Mouse (Mus musculus) MEL (cell line): ENCODE measurements around the gene Lamb3. TPM values are rescaled to one million over a fixed set of nuclear protein-coding genes. Genes with fewer than 3 reads are reported as not detected.

Experiments used
- DNase-seq: peaks from one replicate; pipeline ENCODE4 v3.0.0; 2011; ENCODE audit warnings: low read depth, low spot score
- H3K27ac ChIP-seq: 2 replicates; pipeline ENCODE4 v1.5.1; 2012; ENCODE audit warnings: low read depth, mild to moderate bottlenecking, control low read depth, low read length, moderate library complexity; ENCODE audit not compliant: control insufficient read depth
- H3K27me3 ChIP-seq, 2 experiments: fragments of 150-350 bp in 1 of 2; sonication (generic) in 1 of 2; 2 replicates each; pipeline ENCODE4 v1.6.1; 2012; ENCODE audit warnings: low read length in 2 of 2, mild to moderate bottlenecking in 2 of 2, improper control_type of control experiment in 1 of 2, moderate library complexity in 1 of 2; ENCODE audit not compliant: insufficient read depth in 2 of 2, control insufficient read depth in 1 of 2
- H3K36me3 ChIP-seq, 2 experiments: 2 replicates each; pipeline ENCODE4 v1.6.1; 2012 to 2014; ENCODE audit warnings: low read length in 2 of 2, improper control_type of control experiment in 1 of 2, inconsistent platforms in 1 of 2, mild to moderate bottlenecking in 1 of 2; ENCODE audit not compliant: insufficient read depth in 2 of 2, control insufficient read depth in 1 of 2
- H3K4me1 ChIP-seq, 2 experiments: fragments of 150-350 bp in 1 of 2; sonication (generic) in 1 of 2; 2 replicates each; pipeline ENCODE4 v1.6.1; 2012; ENCODE audit warnings: low read length in 2 of 2, improper control_type of control experiment in 1 of 2, mild to moderate bottlenecking in 1 of 2; ENCODE audit not compliant: insufficient read depth in 2 of 2, control insufficient read depth in 1 of 2
- H3K4me3 ChIP-seq, 2 experiments: fragments of 150-350 bp in 1 of 2; sonication (generic) in 1 of 2; 2 replicates each; pipeline ENCODE4 v1.5.1; 2012; ENCODE audit warnings: low read depth in 2 of 2, low read length in 2 of 2, mild to moderate bottlenecking in 2 of 2, moderate library complexity in 2 of 2, control low read depth in 1 of 2, improper control_type of control experiment in 1 of 2; ENCODE audit not compliant: control insufficient read depth in 1 of 2, insufficient read depth in 1 of 2
- H3K79me2 ChIP-seq: 2 replicates; pipeline ENCODE4 v1.6.1; 2012; ENCODE audit warnings: mild to moderate bottlenecking, low read length, moderate library complexity; ENCODE audit not compliant: control insufficient read depth, poor library complexity, insufficient read depth
- H3K9ac ChIP-seq: 2 replicates; pipeline ENCODE4 v1.6.1; 2012; ENCODE audit warnings: low read depth, mild to moderate bottlenecking, control low read depth, low read length, moderate library complexity; ENCODE audit not compliant: control insufficient read depth, poor library complexity, severe bottlenecking
- H3K9me3 ChIP-seq: fragments of 150-350 bp; sonication (generic); replicated peaks from 2 replicates; pipeline ENCODE4 v1.6.1; 2012; ENCODE audit warnings: mild to moderate bottlenecking, low read length, improper control_type of control experiment, moderate library complexity; ENCODE audit not compliant: insufficient read depth
- BHLHE40 ChIP-seq: IDR thresholded peaks from 2 replicates; pipeline ENCODE4 v1.6.1; 2012; ENCODE audit warnings: low read depth, mild to moderate bottlenecking, inconsistent platforms, low read length, improper control_type of control experiment, borderline replicate concordance
- CHD1 ChIP-seq: IDR thresholded peaks from 2 replicates; pipeline ENCODE4 v1.6.1; 2012; ENCODE audit warnings: low read depth, mild to moderate bottlenecking, inconsistent platforms, low read length, improper control_type of control experiment
- CHD2 ChIP-seq: IDR thresholded peaks from 2 replicates; pipeline ENCODE4 v1.6.1; 2011; ENCODE audit warnings: low read length, improper control_type of control experiment
- CTCF ChIP-seq, 3 experiments: IDR thresholded peaks in 2 of 3; conservative IDR thresholded peaks in 1 of 3; 2 replicates each; pipeline ENCODE4 v1.5.1; 2011 to 2012; ENCODE audit warnings: low read length in 3 of 3, low read depth in 2 of 3, mild to moderate bottlenecking in 2 of 3, improper control_type of control experiment in 1 of 3, inconsistent platforms in 1 of 3, mixed read lengths in 1 of 3, moderate library complexity in 1 of 3; ENCODE audit not compliant: control insufficient read depth in 1 of 3, insufficient read depth in 1 of 3, poor library complexity in 1 of 3, severe bottlenecking in 1 of 3
- E2F4 ChIP-seq: IDR thresholded peaks from 2 replicates; pipeline ENCODE4 v1.6.1; 2011; ENCODE audit warnings: low read depth, low read length, improper control_type of control experiment, borderline replicate concordance
- ELF1 ChIP-seq: IDR thresholded peaks from 2 replicates; pipeline ENCODE4 v1.6.1; 2014; ENCODE audit warnings: low read depth, mild to moderate bottlenecking, inconsistent platforms, low read length, improper control_type of control experiment, moderate library complexity
- EP300 ChIP-seq, 2 experiments: IDR thresholded peaks; 2 replicates each; pipeline ENCODE4 v1.6.1; 2011; ENCODE audit warnings: improper control_type of control experiment in 2 of 2, low read length in 2 of 2, low read depth in 1 of 2, mild to moderate bottlenecking in 1 of 2
- ETS1 ChIP-seq: IDR thresholded peaks from 2 replicates; pipeline ENCODE4 v1.6.1; 2012; ENCODE audit warnings: low read depth, mild to moderate bottlenecking, inconsistent platforms, low read length, improper control_type of control experiment, moderate library complexity
- GABPA ChIP-seq: IDR thresholded peaks from 2 replicates; pipeline ENCODE4 v1.6.1; 2012; ENCODE audit warnings: low read depth, mild to moderate bottlenecking, inconsistent platforms, low read length, improper control_type of control experiment, moderate library complexity
- GATA1 ChIP-seq: IDR thresholded peaks from 2 replicates; pipeline ENCODE4 v1.6.1; 2011; ENCODE audit warnings: low read depth, low read length, improper control_type of control experiment
- HCFC1 ChIP-seq: IDR thresholded peaks from 2 replicates; pipeline ENCODE4 v1.6.1; 2012; ENCODE audit warnings: low read depth, mild to moderate bottlenecking, inconsistent platforms, low read length, improper control_type of control experiment, moderate library complexity
- JUND ChIP-seq: IDR thresholded peaks from 2 replicates; pipeline ENCODE4 v1.6.1; 2011; ENCODE audit warnings: low read depth, mild to moderate bottlenecking, improper control_type of control experiment, low read length
- KAT2A ChIP-seq: conservative IDR thresholded peaks from 2 replicates; pipeline ENCODE4 v1.6.1; 2012; ENCODE audit warnings: low read depth, low read length, improper control_type of control experiment, inconsistent platforms
- MAZ ChIP-seq: IDR thresholded peaks from 2 replicates; pipeline ENCODE4 v1.6.1; 2012; ENCODE audit warnings: low read depth, mild to moderate bottlenecking, inconsistent platforms, low read length, improper control_type of control experiment
- MXI1 ChIP-seq: IDR thresholded peaks from 2 replicates; pipeline ENCODE4 v1.6.1; 2011; ENCODE audit warnings: mild to moderate bottlenecking, low read depth, low read length, improper control_type of control experiment
- NRF1 ChIP-seq: IDR thresholded peaks from 2 replicates; pipeline ENCODE4 v1.6.1; 2014; ENCODE audit warnings: low read depth, mild to moderate bottlenecking, inconsistent platforms, low read length, improper control_type of control experiment, moderate library complexity; ENCODE audit not compliant: poor library complexity, insufficient read depth, severe bottlenecking
- POLR2A ChIP-seq, 2 experiments: IDR thresholded peaks; 2 replicates each; pipeline ENCODE4 v1.6.1; 2011 to 2012; ENCODE audit warnings: low read length in 2 of 2, mild to moderate bottlenecking in 2 of 2, control low read depth in 1 of 2, improper control_type of control experiment in 1 of 2, low read depth in 1 of 2, moderate library complexity in 1 of 2; ENCODE audit not compliant: control insufficient read depth in 1 of 2, insufficient read depth in 1 of 2, poor library complexity in 1 of 2
- POLR2AphosphoS5 ChIP-seq: IDR thresholded peaks from 2 replicates; pipeline ENCODE4 v1.6.1; 2012; ENCODE audit warnings: low read depth, borderline replicate concordance, mild to moderate bottlenecking, inconsistent platforms, low read length, moderate library complexity, mixed read lengths
- RAD21 ChIP-seq: IDR thresholded peaks from 2 replicates; pipeline ENCODE4 v1.6.1; 2011; ENCODE audit warnings: mild to moderate bottlenecking, low read depth, low read length, improper control_type of control experiment
- RCOR1 ChIP-seq: IDR thresholded peaks from 2 replicates; pipeline ENCODE4 v1.6.1; 2012; ENCODE audit warnings: low read depth, mild to moderate bottlenecking, inconsistent platforms, low read length, improper control_type of control experiment
- SMC3 ChIP-seq: IDR thresholded peaks from 2 replicates; pipeline ENCODE4 v1.6.1; 2011; ENCODE audit warnings: low read depth, low read length, improper control_type of control experiment
- TBP ChIP-seq: IDR thresholded peaks from 2 replicates; pipeline ENCODE4 v1.8.0; 2011; ENCODE audit warnings: low read depth, low read length, improper control_type of control experiment
- USF2 ChIP-seq, 2 experiments: IDR thresholded peaks; 2 replicates each; pipeline ENCODE4 v1.6.1; 2011 to 2012; ENCODE audit warnings: improper control_type of control experiment in 2 of 2, low read length in 2 of 2, borderline replicate concordance in 1 of 2, inconsistent platforms in 1 of 2, low read depth in 1 of 2, mild to moderate bottlenecking in 1 of 2; ENCODE audit not compliant: insufficient read depth in 1 of 2
- ZKSCAN1 ChIP-seq: IDR thresholded peaks from 2 replicates; pipeline ENCODE4 v1.6.1; 2012; ENCODE audit warnings: low read depth, mild to moderate bottlenecking, inconsistent platforms, low read length, improper control_type of control experiment, moderate library complexity
- ZMIZ1 ChIP-seq: IDR thresholded peaks from 2 replicates; pipeline ENCODE4 v1.6.1; 2012; ENCODE audit warnings: low read depth, mild to moderate bottlenecking, inconsistent platforms, low read length, improper control_type of control experiment, moderate library complexity
- polyA plus RNA-seq, 2 experiments: library from polyadenylated mRNA; stranded (reverse) in 1 of 2; unstranded in 1 of 2; fragments of >175 nt in 1 of 2; fragments of >200 nt in 1 of 2; gene quantifications; 2 replicates each; pipeline versions ENCODE4 v1.2.1 to v1.2.4; 2012; ENCODE audit warnings: low replicate concordance in 2 of 2, low read depth in 1 of 2; ENCODE audit not compliant: insufficient read length in 2 of 2, insufficient read depth in 1 of 2, missing spikeins in 1 of 2
- total RNA-seq: library from RNA; depleted of rRNA; stranded (reverse); fragments of 300-350 nt; gene quantifications from 2 replicates; pipeline ENCODE4 v1.2.3, GENCODE M21; 2012

The Lamb3 gene
- total and polyA plus RNA-seq, 3 experiments = 0.03 to 0.35 TPM; not detected in 1

DNA sequence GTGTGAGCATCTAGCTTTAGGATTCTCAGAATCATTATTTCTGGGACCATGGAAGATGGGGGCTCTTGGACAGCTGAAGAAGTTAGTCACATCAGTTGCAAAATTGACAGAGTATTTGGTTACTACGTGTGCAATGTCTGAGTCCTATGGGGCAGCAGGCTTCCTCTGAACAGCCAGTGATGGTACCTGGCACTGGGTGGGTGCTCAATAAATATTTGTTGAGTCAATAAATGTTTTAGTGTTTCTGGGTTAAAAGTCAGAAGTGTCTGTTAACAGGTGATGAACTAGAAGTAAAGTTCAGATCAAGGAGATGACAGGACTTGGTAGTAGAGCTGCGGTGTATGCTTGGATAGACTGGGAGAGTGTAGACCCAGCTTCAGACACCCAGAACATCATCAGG lies 80.1 kb downstream of the Lamb3 start:
- no peak overlapping the region for H3K9ac ChIP-seq
- no peaks in the 10 kb centered on the region; a peak in 1 of 4 replicates for H3K27me3 ChIP-seq
- H3K79me2 ChIP-seq = no peaks in the 10 kb centered on the region
- no peaks in the 10 kb centered on the region for H3K9me3 ChIP-seq
- no peak overlapping the region for H3K27ac ChIP-seq
- H3K36me3 ChIP-seq = no peaks in the 10 kb centered on the region
- DNase-seq = no peak
- no peaks in the 10 kb centered on the region for H3K4me1 ChIP-seq
- TF ChIP-seq TBP = no peak
- TF ChIP-seq ELF1 = no peak
- TF ChIP-seq BHLHE40 = no peak
- no peak for TF ChIP-seq HCFC1
- TF ChIP-seq KAT2A = no peak
- TF ChIP-seq ZKSCAN1 = no peak
- TF ChIP-seq ZMIZ1 = no peak
- no peak for TF ChIP-seq JUND
- no peak for TF ChIP-seq USF2 (IDR thresholded peaks at IDR 0.05; ENCODE audit: borderline replicate concordance in 1 of 2, insufficient read depth in 1 of 2, low read depth in 1 of 2, low read length in 2 of 2)
- no peak for TF ChIP-seq MXI1
- TF ChIP-seq RCOR1 = no peak
- TF ChIP-seq GABPA = no peak
- no peak for TF ChIP-seq GATA1
- no peak for TF ChIP-seq SMC3
- no peak for TF ChIP-seq CHD1
- TF ChIP-seq POLR2A (IDR thresholded peaks at IDR 0.05; ENCODE audit: control insufficient read depth in 1 of 2, insufficient read depth in 1 of 2, low read depth in 1 of 2, low read length in 2 of 2, poor library complexity in 1 of 2) = no peak
- no peak for TF ChIP-seq E2F4
- no peak for TF ChIP-seq CTCF (IDR thresholded peaks at IDR 0.05 in 2 of 3, conservative IDR thresholded peaks at IDR 0.05 in 1 of 3; ENCODE audit: control insufficient read depth in 1 of 3, insufficient read depth in 1 of 3, low read depth in 2 of 3, low read length in 3 of 3, poor library complexity in 1 of 3, severe bottlenecking in 1 of 3)
- no peak for TF ChIP-seq CHD2
- TF ChIP-seq, all 39 proteins: peak for 0
- H3K4me3 ChIP-seq = no peak overlapping the region

DNA sequence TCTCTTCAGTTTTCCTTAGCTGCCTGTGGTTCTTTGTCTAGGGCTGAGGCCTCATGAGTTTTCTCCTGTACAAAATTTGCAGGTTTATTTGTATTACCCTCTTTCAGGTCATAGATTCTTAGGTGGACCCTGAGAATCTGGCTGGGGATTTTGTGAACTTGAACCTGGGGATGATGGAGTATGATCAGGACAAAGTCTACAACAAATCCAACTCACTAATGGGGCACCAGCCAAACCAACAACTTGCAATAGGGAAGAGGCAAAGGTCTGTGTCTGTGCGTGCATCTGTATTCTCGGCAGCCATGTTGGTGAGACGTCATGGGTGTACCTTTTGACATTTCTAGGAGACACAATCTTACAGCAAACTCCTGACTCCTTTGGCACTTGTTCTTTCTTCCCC lies 81.6 kb downstream of the Lamb3 start:
- Histone ChIP-seq H3K79me2 (no peaks in the 10 kb centered on the region), H3K27ac (no peak overlapping the region), H3K9me3 (no peaks in the 10 kb centered on the region), H3K4me1 (no peaks in the 10 kb centered on the region), H3K27me3 (no peaks in the 10 kb centered on the region; a peak in 1 of 4 replicates), H3K4me3 (no peak overlapping the region), H3K9ac (no peak overlapping the region), H3K36me3 (no peaks in the 10 kb centered on the region)
- TF ChIP-seq MAZ = no peak
- TF ChIP-seq NRF1 = no peak
- TF ChIP-seq CHD2 = no peak
- TF ChIP-seq TBP = no peak
- TF ChIP-seq ELF1 = no peak
- no peak for TF ChIP-seq SMC3
- TF ChIP-seq RAD21 = no peak
- no peak for TF ChIP-seq EP300 (IDR thresholded peaks at IDR 0.05; ENCODE audit: low read depth in 1 of 2, low read length in 2 of 2)
- no peak for TF ChIP-seq GATA1
- TF ChIP-seq POLR2A (IDR thresholded peaks at IDR 0.05; ENCODE audit: control insufficient read depth in 1 of 2, insufficient read depth in 1 of 2, low read depth in 1 of 2, low read length in 2 of 2, poor library complexity in 1 of 2) = no peak
- TF ChIP-seq ETS1 = no peak
- TF ChIP-seq POLR2AphosphoS5 = no peak
- TF ChIP-seq GABPA = no peak
- DNase-seq = no peak
